Mouse (Mus musculus): ENCODE data around the gene Ier5. TPM values are rescaled to one million over a fixed set of nuclear protein-coding genes. Genes with fewer than 3 reads are reported as not detected.
A peak's percentile ranks its signal among the peaks of the same experiment; 100 is the strongest.

Ier5 gene
- total RNA-seq, 2 experiments from 2014 or later, result 9.4 to 15.5 TPM

- DNase-seq (ENCODE audit: low spot score in 2 of 2), result no peak
Measured at GRCm38 (mm10) chr1:155055041-155055440, 44.4 kb downstream of the Ier5 start.

- no peak for DNase-seq (ENCODE audit: low spot score in 2 of 2)
Measured at GRCm38 (mm10) chr1:155054366-155054965, 45.0 kb downstream of the Ier5 start.

- DNase-seq (ENCODE audit: low spot score in 2 of 2), result no peak
Measured at GRCm38 (mm10) chr1:155053296-155053695, 46.1 kb downstream of the Ier5 start.

GRCm38 (mm10) chr1:155052761-155053166, 46.7 kb downstream of the Ier5 start:
- no peak for DNase-seq (ENCODE audit: low spot score in 2 of 2)

- DNase-seq (ENCODE audit: low spot score in 2 of 2), result no peak
Measured at GRCm38 (mm10) chr1:155052131-155052760, 47.2 kb downstream of the Ier5 start.

GRCm38 (mm10) chr1:155051701-155052127, 47.7 kb downstream of the Ier5 start:
- DNase-seq (ENCODE audit: low spot score in 2 of 2), result no peak

- DNase-seq (ENCODE audit: low spot score in 2 of 2), result no peak
Measured at GRCm38 (mm10) chr1:155050897-155051592, 48.4 kb downstream of the Ier5 start.

- no peak for DNase-seq (ENCODE audit: low spot score in 2 of 2)
Measured at GRCm38 (mm10) chr1:155050174-155050573, 49.3 kb downstream of the Ier5 start.

GRCm38 (mm10) chr1:155048947-155049346, 50.5 kb downstream of the Ier5 start:
- peak; percentile 98 for DNase-seq (ENCODE audit: low spot score in 2 of 2)

Other genes starting within 250 kb of the Ier5 start
- gene Cacna1e, start 215.1 kb downstream of the Ier5 start, total RNA-seq (2021), result under 1 TPM; 0.03 to 0.13 TPM
- gene Mr1, start 47.2 kb upstream of the Ier5 start, total RNA-seq (2021), result 10 to 100 TPM; 24.9 to 32.1 TPM
- gene Stx6, start 59.1 kb upstream of the Ier5 start, total RNA-seq (2021), result 10 to 100 TPM; 49.2 to 53.5 TPM
- 10 to 100 TPM; 23.9 to 33.3 TPM for gene BC034090, start 144.8 kb upstream of the Ier5 start, total RNA-seq (2021)

Measured in adrenal gland, adult 18-20 months (tissue).